Comparison of ENCODE assay signal across 7 mouse cellular contexts in the genomic region with DNA sequence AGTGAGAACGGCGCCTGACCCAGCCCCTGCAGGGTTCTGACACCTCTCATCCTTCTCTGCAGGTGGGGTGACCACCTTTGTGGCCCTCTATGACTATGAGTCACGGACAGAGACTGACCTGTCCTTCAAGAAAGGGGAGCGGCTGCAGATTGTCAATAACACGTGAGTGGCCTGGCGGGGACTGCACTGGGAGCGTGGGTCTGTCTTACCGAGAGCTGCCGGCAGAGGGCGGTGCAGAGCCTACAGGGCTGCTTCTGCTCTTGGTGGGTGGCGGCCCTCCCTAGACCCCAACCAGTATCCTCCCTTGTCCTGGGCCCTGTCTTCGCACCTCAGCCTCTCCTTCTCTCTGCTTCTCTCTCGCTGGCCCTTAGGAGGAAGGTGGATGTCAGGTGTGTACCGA. TPM values are rescaled to one million over a fixed set of nuclear protein-coding genes. Genes with fewer than 3 reads are reported as not detected.
A peak's percentile ranks its signal among the peaks of the same experiment; 100 is the strongest.
DNase-seq lines count a peak whose midpoint lies in the region; ATAC-seq and TF ChIP-seq lines count a peak whose summit lies in the region.

No protein-coding gene starts in this region.

- no peak for TF ChIP-seq POLR2A in spleen, adult 2 months (IDR thresholded peaks at IDR 0.05; ENCODE audit: low read depth, low read length)

- intact Hi-C loops in left cerebral cortex, postnatal 4 days (cut with DNase I), result loop anchor here (5.0 kb wide), 1 partner anchor 171 kb away; no protein-coding TSS in a partner anchor

- peak overlapping the region; percentile 44; the same call in 1 of the 2 replicates for H3K9ac ChIP-seq in hindbrain, embryonic 16.5 days (ENCODE audit: low read depth, low read length)
- H3K9ac ChIP-seq in midbrain, embryonic 12.5 days (replicated peaks), result peak overlapping the region; percentile 51; the same call in 1 of the 2 replicates

- TF ChIP-seq CTCF in spleen, adult 2 months (IDR thresholded peaks at IDR 0.05; ENCODE audit: extremely low read depth, insufficient read depth, insufficient read length, insufficient replicate concordance), result peak; percentile 87

- no peak overlapping the region for H3K4me3 ChIP-seq in hindbrain, embryonic 16.5 days (ENCODE audit: low read length)
- no peak overlapping the region for H3K4me3 ChIP-seq in midbrain, embryonic 12.5 days
- no peak overlapping the region for H3K4me3 ChIP-seq in spleen, adult 2 months (ENCODE audit: extremely low read depth, insufficient read depth, insufficient read length)

- H3K36me3 ChIP-seq in hindbrain, embryonic 16.5 days (ENCODE audit: control insufficient read depth, insufficient read depth, low read length), result no peaks in the 10 kb centered on the region
- peaks cover 12% of the 10 kb centered on the region for H3K36me3 ChIP-seq in midbrain, embryonic 12.5 days
- H3K36me3 ChIP-seq in spleen, adult 2 months (ENCODE audit: control insufficient read depth, insufficient read depth, low read length), result no peaks in the 10 kb centered on the region

- H3K9me3 ChIP-seq in hindbrain, embryonic 16.5 days (ENCODE audit: control insufficient read depth, low read length), result no peaks in the 10 kb centered on the region
- H3K9me3 ChIP-seq in midbrain, embryonic 12.5 days, result no peaks in the 10 kb centered on the region

- H3K27me3 ChIP-seq in hindbrain, embryonic 16.5 days (replicated peaks; ENCODE audit: control insufficient read depth, insufficient read depth, low read length), result no peaks in the 10 kb centered on the region
- H3K27me3 ChIP-seq in midbrain, embryonic 12.5 days, result peaks cover 11% of the 10 kb centered on the region; the same call in 1 of the 2 replicates
- no peaks in the 10 kb centered on the region for H3K27me3 ChIP-seq in spleen, adult 2 months (ENCODE audit: control insufficient read depth, insufficient read depth, low read length)

- peak; percentile 89 to 96 for DNase-seq in cerebellum, postnatal 14 days
- peak; percentile 57 for DNase-seq in gastrocnemius, adult 8-10 months (ENCODE audit: low spot score in 2 of 2)
- DNase-seq in left cerebral cortex, postnatal 4 days, result peak; percentile 89
- peak in 1 of 2 experiments; percentile 68 for DNase-seq in spleen, adult 2 months (ENCODE audit: low read depth in 1 of 2, low spot score in 2 of 2)

- H3K4me2 ChIP-seq in hindbrain, embryonic 16.5 days (ENCODE audit: low read length), result no peak overlapping the region
- H3K4me2 ChIP-seq in midbrain, embryonic 12.5 days (replicated peaks), result no peak overlapping the region; the same call in 1 of the 2 replicates

- 19% methylated on average over 13 of the region's 14 CpGs for WGBS in hindbrain, embryonic 16.5 days
- WGBS in midbrain, embryonic 12.5 days, result 10% methylated on average over 14 of the region's 14 CpGs
- 23% methylated on average over 14 of the region's 14 CpGs for WGBS in spleen, adult 2 months

- peak; percentile 29 for ATAC-seq in activated CD4-positive, CD25-positive, alpha-beta regulatory T cell, adult 4 months
- 0 out of 2 replicates have a peak, but pooled peaks have one; percentile 19 for ATAC-seq in hindbrain, embryonic 16.5 days
- peak; percentile 5; the same call in 1 of the 2 replicates for ATAC-seq in midbrain, embryonic 12.5 days (ENCODE audit: low FRiP score, low read depth)

- no peak overlapping the region; the same call in 1 of the 2 replicates for H3K27ac ChIP-seq in hindbrain, embryonic 16.5 days (ENCODE audit: low read depth, low read length)
- H3K27ac ChIP-seq in midbrain, embryonic 12.5 days (replicated peaks), result peak overlapping the region; percentile 85
- no peak overlapping the region for H3K27ac ChIP-seq in spleen, adult 2 months (ENCODE audit: insufficient read depth, low read length)

- peaks cover 41% of the 10 kb centered on the region for H3K4me1 ChIP-seq in hindbrain, embryonic 16.5 days (ENCODE audit: control insufficient read depth, insufficient read depth, low read depth, low read length)
- peaks cover 64% of the 10 kb centered on the region for H3K4me1 ChIP-seq in midbrain, embryonic 12.5 days
- H3K4me1 ChIP-seq in spleen, adult 2 months (ENCODE audit: control insufficient read depth, insufficient read depth, insufficient read length), result peaks cover 6% of the 10 kb centered on the region

RNA-seq across cellular contexts. Expression of gene Src, which starts 40.2 kb away (rescaled TPM):
- polyA plus RNA-seq in activated CD4-positive, CD25-positive, alpha-beta regulatory T cell, adult 4 months (2017; shearing (Covaris generic)), result 1 to 10 TPM; 2.0 to 2.1 TPM
- total RNA-seq in gastrocnemius, adult 8-10 months (2022), result 1 to 10 TPM; 1.3 to 2.3 (median 1.7) TPM
- polyA plus RNA-seq in hindbrain, embryonic 16.5 days (2015; fragmentation: Nextera tagmentation; extraction: Ambion mirVana), result 26.5 and 29.9 TPM in 2 replicates
- total RNA-seq in left cerebral cortex, postnatal 4 days (2021), result 10 to 100 TPM; 92.0 to 94.5 TPM
- polyA plus RNA-seq in midbrain, embryonic 12.5 days (2016; fragmentation: Nextera tagmentation; extraction: Ambion mirVana), result 33.5 and 36.6 TPM in 2 replicates
- polyA plus RNA-seq in spleen, adult 2 months (2012; rRNA removed), result 14.6 and 14.9 TPM in 2 replicates
